Mouse (Mus musculus) right cerebral cortex, postnatal 25 days (tissue): ENCODE results near the gene Rab13.

ENCODE experiments used
- DNase-seq: peaks from one replicate; pipeline ENCODE4 v3.0.0; 2022

Gene Rab13

GRCm38 (mm10) chr3:90264687-90265033 is 51.2 kb downstream of the Rab13 start:
- no peak for DNase-seq

GRCm38 (mm10) chr3:90265034-90265931 is 51.8 kb downstream of the Rab13 start, which contains the start of gene Dennd4b:
TSS of gene Dennd4b (plus strand) at chr3:90265185.
- DNase-seq: peak; percentile 87

GRCm38 (mm10) chr3:90265932-90266741 is 52.6 kb downstream of the Rab13 start:
- no peak for DNase-seq

- DNase-seq: no peak
These were observed 53.6 kb downstream of the Rab13 start for GRCm38 (mm10) chr3:90266901-90267775.

- DNase-seq: no peak
These were observed 54.7 kb downstream of the Rab13 start for GRCm38 (mm10) chr3:90268190-90268589.

GRCm38 (mm10) chr3:90268971-90269370 is 55.5 kb downstream of the Rab13 start:
- DNase-seq: no peak

GRCm38 (mm10) chr3:90270784-90271183 is 57.3 kb downstream of the Rab13 start:
- DNase-seq: no peak

GRCm38 (mm10) chr3:90272170-90272569 is 58.7 kb downstream of the Rab13 start:
- DNase-seq: no peak

- no peak for DNase-seq
These were observed 60.4 kb downstream of the Rab13 start for GRCm38 (mm10) chr3:90273855-90274254.

- DNase-seq: no peak
These were observed 61.8 kb downstream of the Rab13 start for GRCm38 (mm10) chr3:90275286-90275685.
